Mouse (Mus musculus): ENCODE measurements around the gene Ap2a1.

The Ap2a1 gene

DNA sequence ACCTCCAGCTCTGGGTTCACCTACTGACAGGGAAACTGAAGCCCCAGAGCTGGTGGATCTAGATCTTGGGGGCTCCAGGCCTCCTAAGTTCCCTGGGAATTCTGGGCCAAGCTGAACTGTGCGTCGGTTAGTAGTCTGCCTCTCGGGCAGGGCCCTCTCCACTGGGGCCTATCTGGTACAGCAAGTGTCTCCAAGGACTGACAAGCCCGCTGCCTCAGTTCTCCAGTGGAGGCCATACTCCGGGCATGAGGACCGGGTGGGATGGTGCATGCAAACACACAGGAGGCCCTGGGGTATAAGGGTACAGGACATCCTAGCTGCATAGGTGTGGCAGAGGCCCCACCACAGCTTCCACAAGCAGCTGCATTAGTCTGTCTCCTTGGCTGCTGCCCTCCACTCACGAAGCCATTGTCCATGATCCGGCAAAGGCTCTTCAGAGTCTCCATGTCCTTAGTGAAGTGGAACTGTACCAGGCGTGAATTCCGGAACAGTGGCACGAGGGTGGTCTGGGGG is 65.3 kb downstream of the Ap2a1 start:
- no peak for DNase-seq

DNA sequence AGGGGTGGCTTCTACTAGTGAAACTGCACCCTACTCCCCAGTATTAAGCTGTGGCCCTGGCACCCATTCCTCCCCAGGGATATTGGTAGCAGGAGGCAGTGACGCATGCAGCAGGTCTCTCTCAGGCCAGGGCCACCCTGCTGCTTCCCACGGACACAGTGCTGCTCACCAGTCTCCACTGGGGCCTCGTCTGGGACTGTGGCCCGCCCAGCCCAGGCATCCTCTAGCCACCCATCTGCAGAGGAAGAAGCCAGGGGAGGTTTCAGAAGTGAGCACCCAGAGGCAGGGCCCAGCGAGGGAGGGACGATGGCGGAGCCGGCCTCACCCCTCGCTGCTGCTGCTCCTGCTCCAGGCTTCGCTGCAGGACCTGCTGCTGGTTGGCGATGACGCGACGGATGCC is 66.1 kb downstream of the Ap2a1 start:
- DNase-seq: no peak

DNA sequence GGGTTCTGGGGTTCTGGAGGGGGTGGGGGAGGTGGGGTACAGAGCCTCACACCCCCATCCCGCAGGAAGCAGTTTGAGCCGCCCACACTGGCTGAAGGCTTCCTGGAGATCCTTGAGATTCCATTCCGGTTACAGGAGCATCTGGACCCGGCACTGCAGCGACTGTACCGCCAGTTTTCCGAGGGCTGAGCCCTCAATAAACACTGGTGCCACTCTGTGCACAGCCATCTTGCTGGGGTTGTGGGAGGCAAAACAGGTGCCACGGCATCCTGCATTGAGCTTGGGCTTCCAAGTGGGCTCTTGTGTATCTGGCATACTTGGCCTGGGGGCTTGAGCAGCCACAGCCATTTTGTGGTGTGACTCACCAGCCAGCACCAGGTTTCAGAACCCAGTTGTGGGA is 66.9 kb downstream of the Ap2a1 start:
- no peak for DNase-seq

DNA sequence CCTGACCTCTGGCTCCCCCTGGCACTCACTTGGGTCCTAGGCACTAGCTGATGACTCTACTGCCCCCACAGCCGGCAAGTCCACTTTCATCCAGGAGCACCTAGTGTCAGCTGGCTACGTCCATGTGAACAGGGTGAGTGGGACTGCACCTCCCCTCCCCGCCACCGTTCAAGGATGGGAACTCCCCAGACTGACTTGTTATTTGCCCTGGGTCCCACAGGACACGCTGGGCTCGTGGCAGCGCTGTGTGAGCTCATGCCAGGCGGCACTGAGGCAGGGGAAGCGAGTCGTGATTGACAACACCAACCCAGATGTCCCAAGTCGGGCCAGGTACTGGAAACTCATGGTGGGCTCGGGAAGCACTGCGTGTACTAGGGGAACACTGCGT is 67.9 kb downstream of the Ap2a1 start:
- no peak for DNase-seq

DNA sequence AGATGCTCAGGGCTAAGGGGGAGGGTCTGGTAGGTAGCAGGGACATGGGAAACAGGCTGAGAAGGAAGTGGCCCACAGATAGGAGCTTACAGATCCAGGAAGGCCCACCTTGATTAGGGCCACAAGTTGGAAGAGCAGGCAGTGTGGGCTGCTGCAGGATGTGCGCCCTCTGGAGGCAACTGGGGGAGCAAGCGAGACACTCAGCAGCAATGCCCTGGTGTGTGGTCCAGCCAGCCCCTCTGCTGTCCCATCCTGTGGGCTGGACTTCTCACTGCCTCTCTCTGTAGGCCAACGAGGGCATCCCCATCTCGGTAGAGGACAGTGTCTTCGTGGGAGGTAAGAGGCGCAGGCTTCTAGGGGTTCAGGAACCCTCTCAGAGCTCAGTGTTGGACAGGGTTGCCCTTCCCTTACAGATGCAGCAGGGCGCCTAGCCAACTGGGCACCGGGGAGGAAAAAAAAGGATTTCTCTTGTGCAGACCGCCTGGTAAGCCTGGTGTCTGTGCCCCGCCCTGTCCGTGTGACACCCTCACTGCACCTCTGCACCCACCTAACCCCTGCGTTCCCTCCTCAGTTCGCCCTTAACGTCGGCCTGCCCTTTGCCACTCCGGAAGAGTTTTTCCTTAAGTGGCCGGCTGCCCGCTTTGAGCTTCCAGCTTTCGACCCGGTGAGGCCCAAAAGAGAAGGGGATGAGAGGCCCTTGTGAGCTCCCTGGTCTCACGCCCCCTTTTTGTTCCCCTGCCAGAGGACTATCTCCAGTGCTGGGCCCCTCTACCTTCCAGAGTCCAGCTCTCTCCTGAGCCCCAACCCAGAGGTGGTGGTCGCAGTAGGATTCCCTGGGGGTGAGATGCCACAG is 68.5 kb downstream of the Ap2a1 start:
- peak; percentile 89 to 91 for DNase-seq

DNA sequence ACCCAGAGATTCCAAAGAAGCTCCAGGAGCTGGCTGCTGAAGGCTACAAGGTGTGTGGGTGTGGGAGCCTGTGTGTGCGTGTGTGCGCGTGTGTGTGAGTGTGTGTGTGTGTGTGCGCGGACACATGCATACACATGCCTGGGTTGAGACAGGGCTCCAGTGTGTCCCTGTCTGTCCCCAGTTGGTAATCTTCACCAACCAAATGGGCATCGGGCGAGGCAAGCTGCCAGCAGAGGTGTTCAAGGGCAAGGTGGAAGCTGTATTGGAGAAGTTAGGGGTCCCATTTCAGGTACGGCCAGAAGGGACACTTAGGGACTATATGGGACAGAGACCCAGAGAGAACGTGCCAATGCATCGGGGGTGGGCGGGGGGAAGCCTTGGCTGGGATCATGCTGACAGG is 69.4 kb downstream of the Ap2a1 start:
- no peak for DNase-seq

DNA sequence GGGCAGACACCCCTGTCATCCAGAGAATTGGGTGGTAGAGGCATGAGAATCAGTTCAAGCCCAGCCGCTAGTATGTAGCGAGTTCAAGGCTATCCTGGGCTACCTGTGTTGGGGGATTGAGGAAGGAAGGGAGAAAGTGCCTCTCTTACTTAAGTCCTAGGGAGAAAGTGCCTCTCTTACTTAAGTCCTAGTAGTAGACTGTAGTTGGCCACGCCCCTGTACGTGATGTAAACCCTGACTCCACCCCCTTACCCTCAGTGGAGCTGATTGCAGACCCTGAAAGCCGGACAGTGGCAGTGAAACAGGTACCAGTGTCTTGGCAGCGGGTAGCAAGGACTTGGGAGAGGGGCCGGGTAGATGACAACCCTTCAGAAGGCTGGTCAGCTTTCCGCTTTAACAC is 71.4 kb downstream of the Ap2a1 start:
- peak; percentile 56 to 62 for DNase-seq

DNA sequence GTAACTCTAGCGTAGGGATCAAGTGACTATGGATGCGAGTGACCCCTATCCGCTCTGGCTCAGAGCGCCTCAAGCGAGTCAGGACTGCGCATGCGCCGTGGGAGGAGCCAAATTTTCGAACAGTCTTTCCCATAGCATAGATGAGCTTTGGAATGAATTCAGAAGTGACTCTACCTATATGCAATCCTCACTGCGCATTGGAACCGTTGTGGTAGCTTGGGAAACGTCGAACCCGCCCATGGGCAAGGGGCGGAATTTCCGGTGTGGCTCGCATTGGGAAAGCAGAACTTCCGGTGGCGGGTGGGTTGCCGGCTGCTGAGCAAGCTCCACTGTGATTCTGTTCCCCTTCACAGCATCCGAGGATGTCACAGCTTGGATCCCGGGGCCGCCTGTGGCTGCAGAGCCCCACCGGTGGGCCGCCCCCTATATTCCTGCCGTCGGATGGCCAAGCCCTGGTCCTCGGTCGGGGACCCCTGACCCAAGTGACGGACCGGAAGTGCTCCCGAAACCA is 72.2 kb downstream of the Ap2a1 start, which contains the start of gene Pnkp:
Gene Pnkp (plus strand): TSS at position 98 of the 511 bp plus-strand sequence.
- DNase-seq: peak; percentile 87 to 92

DNA sequence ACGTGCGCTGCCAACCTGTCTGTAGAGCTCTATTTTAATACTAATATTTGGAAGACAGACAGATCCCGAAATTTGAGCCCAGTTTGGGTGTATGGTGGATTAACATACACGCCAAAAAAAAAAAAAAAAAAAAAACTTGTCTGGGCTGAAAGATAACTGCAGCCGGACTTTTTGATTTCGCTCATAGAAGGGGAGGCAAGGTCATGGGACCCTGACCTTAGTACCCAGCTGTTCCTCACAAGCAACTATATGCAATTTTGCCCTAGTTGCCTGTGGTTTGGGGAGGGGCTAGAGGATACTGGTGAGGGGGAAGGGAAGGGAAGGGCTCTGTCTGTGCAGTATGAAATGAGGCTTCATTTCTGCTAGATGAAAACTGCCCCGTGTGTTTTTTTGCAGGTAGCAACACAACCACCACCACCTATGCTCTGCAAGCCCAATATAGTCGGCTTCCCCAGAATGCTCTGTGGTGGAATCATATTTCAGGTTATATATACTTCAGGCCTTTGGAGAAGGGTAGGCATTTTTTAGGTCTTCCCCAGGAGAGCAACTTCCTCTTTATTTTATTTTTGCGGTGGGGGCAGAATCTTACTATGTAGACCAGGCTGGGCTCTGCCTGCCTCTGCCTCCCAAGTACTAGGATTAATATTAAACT is 72.9 kb downstream of the Ap2a1 start:
- DNase-seq: no peak

DNA sequence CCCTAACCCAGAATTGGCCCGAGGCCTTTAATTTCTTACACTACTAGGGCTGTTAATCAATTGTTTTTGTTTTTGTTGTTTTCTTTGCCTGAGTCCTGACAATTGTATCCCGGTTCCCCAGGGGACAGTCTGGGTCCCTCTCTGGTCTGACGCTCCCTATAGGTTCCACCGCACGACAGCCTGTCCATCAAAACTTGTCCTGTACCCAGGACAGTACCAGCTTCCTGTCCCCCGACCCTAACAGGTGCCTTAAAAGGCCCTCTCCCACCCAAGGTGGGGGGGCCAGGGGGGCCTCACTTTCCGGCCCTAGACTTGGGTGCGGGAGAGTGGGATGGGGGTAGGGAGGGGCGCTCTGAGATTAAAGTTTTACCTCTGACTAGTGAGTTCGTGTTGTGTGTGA is 74.3 kb downstream of the Ap2a1 start:
- no peak for DNase-seq

DNA sequence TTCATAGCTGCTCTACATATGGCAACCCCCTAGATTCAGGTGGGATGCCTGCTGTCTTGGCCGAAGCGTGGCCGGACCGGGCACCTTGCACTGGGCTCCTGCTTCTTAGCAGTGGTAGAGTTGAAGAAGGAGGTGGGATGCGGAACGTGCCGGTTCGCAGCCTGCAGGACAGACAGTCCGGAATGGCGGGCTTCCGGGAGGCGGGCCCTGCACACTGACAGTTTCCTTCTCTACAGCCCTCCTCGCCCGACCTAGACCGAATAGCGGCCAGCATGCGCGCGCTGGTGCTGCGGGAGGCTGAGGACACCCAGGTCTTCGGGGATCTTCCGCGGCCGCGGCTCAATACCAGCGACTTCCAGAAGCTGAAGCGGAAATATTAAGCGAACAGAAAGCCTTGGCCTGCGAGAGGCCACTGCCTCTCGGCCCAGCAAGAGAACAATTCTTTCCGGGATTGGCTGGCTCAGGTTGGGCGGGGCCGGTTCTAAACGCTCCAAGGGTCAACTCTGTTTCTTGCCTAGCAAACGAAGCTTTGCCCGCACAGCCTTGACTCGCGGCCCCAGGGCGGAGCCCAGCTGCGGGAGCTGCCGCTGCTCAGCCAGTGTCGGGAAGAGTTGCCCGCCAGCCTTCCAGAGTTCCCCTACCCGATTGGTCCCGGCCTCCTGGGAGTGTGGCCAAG is 74.8 kb downstream of the Ap2a1 start:
- DNase-seq: peak; percentile 89 to 94

DNA sequence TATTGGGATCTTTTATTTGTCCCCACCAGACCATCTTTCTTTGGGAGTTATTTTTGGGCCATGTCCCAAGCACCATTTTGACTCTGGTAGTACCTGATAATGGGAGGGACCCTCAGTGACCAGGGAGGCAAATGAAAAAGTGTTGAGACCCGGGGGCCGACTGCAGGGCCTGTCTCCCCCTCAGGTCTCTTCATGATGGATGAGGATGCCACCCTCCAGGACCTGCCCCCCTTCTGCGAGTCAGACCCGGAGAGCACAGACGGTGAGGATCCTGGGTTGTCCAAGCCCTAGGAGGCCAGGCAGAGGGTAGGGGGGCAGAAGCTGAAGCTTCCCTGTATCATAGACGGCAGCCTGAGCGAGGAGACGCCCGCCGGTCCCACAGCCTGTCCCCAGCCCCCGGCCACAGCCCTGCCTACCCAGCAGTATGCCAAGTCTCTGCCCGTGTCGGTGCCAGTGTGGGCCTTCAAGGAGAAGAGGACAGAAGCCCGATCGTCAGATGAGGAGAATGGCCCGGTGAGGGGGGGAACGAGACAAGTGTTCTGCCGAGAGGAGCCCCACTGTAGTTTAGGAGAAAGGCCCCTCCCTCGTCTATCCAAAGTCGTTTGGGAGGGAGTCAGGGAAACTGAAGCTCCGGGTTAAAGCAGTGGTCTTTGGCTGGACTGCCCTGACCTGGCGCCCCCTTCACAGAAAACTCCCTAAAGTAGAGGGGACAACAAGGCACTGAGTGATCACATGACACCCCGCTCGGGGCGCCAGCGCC is 75.5 kb downstream of the Ap2a1 start:
- peak in 1 of 2 experiments; percentile 47 for DNase-seq

DNA sequence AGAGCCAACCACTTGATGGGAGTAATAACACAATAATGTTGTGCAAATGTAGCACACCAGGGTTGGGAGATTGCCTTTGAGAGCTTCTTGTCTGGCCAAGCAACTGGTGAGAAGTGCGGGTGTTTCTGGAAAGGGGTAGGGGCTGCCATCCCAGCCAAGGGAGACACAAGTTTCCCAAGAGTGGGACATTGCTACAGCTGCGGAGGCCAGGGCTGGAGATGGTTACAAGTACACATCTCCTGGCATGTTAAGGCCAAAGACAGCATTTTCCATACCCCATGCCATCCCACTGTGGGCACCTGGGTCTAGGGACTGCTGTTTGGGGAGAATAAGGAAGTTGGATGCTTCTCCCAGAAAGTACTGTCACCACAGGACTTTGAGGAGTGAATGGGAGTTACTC is 76.2 kb downstream of the Ap2a1 start:
- no peak for DNase-seq

DNA sequence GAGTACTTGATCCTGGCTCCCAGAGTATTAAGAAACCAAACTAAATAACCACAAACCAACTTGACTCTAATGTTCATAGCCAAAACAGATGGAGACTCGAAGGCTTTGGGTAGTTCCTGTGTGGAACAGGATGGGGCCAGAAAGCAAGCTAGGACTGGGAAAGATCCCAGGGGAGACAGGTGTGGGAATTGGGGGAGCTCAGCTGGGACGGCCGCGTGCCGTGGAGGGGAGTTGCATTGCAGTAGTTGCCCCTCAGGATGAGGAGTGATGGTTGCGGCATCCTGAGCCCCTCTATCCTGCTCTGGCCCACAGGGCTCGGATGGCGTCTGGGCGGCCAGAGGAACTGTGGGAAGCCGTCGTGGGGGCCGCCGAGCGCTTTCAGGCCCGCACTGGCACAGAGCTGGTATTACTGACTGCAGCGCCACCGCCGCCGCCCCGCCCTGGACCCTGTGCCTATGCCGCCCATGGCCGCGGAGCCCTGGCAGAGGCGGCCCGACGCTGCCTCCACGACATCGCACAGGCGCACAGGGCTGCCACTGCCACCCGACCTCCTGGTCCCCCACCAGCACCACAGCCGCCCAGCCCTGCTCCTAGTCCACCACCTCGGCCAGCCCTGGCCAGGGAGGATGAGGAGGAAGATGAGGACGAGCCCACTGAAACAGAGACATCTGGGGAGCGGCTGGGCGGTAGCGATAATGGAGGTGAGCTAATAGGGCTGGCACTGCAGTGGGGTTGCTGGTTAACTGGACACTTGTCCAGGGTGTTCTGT is 76.9 kb downstream of the Ap2a1 start:
- no peak for DNase-seq

DNA sequence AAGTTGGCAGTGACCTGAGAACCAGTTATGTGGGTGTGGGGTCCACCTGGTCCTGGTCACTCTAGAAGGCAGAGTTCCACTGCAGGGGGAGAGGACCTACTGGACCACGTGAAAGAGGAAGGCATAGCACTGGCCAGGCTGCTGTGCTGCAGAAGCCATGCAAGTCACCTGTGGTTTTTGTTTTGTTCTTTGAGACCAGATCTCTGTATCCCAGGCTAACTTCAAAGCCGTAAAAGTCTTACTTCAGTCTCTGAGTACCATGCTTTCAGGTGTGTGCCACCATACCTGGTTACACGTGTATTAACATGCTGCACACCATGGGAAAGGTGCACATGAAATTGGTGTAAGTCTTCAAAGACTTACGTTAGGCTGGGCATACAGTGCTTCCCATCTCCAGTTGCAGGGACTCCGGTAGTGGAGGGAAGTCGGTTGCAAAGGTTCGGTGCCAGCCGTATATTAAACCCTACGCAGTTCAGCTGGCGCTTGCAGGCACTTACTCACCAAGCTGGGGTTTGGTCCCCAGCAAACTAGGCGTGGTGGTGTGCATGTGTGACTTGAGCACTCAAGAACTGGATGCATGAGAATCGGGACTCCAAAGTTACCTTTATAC is 77.6 kb downstream of the Ap2a1 start:
- DNase-seq: no peak

DNA sequence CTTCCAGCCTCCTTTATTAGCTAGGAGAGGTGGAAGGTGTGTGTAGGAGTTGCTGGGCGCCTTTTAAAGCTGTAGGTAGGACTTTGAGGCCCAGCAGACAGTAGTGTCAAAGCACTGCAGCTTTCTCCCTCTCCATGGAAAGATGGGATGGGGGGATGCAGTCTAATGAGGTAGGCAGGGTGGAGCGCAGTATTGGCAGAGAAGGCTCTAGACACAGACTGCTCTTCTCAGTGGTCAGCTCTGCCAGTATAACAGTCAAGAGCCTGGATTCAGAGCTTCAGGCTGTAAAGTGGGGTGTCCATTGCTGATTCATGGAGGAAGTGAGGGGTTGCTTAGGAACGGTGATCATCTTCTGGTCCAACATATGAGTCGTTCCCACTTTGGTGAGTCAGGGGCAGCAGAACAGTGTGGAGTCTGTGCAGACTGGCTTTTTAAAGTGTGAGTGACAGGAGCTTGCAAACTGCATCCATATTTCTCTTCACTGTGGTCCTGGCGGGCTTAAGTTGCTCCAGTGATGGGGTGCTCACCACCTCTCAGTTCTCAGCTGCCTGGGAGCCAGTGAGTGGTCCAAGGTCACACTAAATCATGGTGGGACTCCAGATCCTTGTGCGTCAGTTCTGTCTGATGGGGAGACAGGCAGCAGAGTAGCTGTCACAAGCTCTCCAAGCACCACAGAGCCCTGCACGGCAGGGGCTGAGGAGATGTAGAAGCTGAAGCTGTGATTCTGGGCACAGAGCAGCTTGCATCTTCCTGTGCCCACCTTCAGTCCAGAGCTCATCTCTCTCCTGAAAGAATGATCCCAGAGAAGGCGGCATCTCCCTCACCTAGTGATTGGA is 78.3 kb downstream of the Ap2a1 start:
- no peak for DNase-seq

Measured in kidney, postnatal 4 days (tissue).